10 mouse cellular contexts compared by ENCODE assay signal in the genomic region with DNA sequence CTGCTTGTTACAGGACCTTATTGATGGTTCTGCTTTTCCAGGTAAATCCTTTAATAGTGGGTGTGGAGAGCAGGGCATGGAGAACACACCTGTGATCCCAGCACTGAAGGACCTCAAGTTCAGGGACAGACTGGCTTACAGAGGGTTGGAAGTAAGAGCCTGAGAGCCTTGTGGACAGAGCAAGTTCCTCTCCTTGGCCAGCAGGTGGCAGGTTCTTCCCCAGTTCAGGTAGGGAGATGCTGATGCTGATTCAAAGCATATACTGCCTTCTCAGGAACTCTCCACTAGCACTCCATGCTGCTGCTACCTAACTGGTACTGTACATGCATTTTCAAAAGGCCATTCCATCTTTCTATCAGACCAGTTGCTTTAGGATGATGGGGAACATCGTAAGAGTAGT. TPM values are rescaled to one million over a fixed set of nuclear protein-coding genes. Genes with fewer than 3 reads are reported as not detected.
DNase-seq lines count a peak whose midpoint lies in the region; ATAC-seq and TF ChIP-seq lines count a peak whose summit lies in the region.
"Had no signal": no experiment of that assay in that cellular context is flagged by ENCODE, and none has a peak within 500 bp of the region (broad histone marks: within the 10 kb centered on the region; RNA-seq: fewer than 3 reads in every experiment).

No protein-coding gene starts in this region.

- no peak overlapping the region for H3K4me2 ChIP-seq in liver, embryonic 11.5 days

- no peak for ATAC-seq in liver, embryonic 11.5 days (replicated peaks; ENCODE audit: low FRiP score)

- TF ChIP-seq CTCF in liver, adult 2 months (IDR thresholded peaks at IDR 0.05; ENCODE audit: low read depth, low read length) = peak; percentile 82

- H3K9ac ChIP-seq in liver, adult 2 months (ENCODE audit: low read depth, low read length) = no peak overlapping the region
- no peak overlapping the region for H3K9ac ChIP-seq in liver, embryonic 11.5 days (ENCODE audit: low read depth, low read length)

- no peaks in the 10 kb centered on the region for H3K4me1 ChIP-seq in liver, adult 2 months (ENCODE audit: control insufficient read depth, insufficient read depth, low read length)
- H3K4me1 ChIP-seq in liver, embryonic 11.5 days (replicated peaks; ENCODE audit: control insufficient read depth, insufficient read depth, low read length) = no peaks in the 10 kb centered on the region

- H3K27me3 ChIP-seq in liver, adult 2 months (ENCODE audit: control insufficient read depth, insufficient read depth, low read length) = no peaks in the 10 kb centered on the region
- H3K27me3 ChIP-seq in liver, embryonic 11.5 days (replicated peaks; ENCODE audit: control insufficient read depth, insufficient read depth, low read length) = no peaks in the 10 kb centered on the region

- no peak for TF ChIP-seq POLR2A in liver, adult 2 months (IDR thresholded peaks at IDR 0.05; ENCODE audit: extremely low read depth, insufficient read depth, low read length)

- no peaks in the 10 kb centered on the region for H3K9me3 ChIP-seq in liver, embryonic 11.5 days (ENCODE audit: control insufficient read depth, low read length)

- H3K79me2 ChIP-seq in liver, adult 2 months (ENCODE audit: control insufficient read depth, insufficient read depth, low read length) = no peaks in the 10 kb centered on the region

- 59% methylated on average over 1 of the region's 1 CpGs for WGBS in liver, adult 2 months
- 43% methylated on average over 1 of the region's 1 CpGs for WGBS in liver, embryonic 11.5 days

- H3K36me3 ChIP-seq in liver, adult 2 months (ENCODE audit: control insufficient read depth, insufficient read depth, low read length) = no peaks in the 10 kb centered on the region
- no peaks in the 10 kb centered on the region for H3K36me3 ChIP-seq in liver, embryonic 11.5 days (ENCODE audit: control insufficient read depth, insufficient read depth, low read length)

- no peak overlapping the region for H3K4me3 ChIP-seq in liver, adult 2 months (ENCODE audit: insufficient read depth, low read depth, low read length)
- no peak overlapping the region for H3K4me3 ChIP-seq in liver, embryonic 11.5 days (ENCODE audit: low read depth, low read length)

- H3K27ac ChIP-seq in liver, adult 2 months (replicated peaks; ENCODE audit: insufficient read depth, low read depth, low read length) = no peak overlapping the region
- no peak overlapping the region for H3K27ac ChIP-seq in liver, embryonic 11.5 days (ENCODE audit: low read depth, low read length)

- peak; percentile 2 for DNase-seq in cerebellum, adult 9-10 months
- no peak for DNase-seq in cerebellum, adult 11 months
- DNase-seq in liver, adult 2 months (ENCODE audit: extremely low read depth, low read depth, low spot score) = peak; percentile 61
- no peak for DNase-seq in liver, embryonic 11.5 days (ENCODE audit: low spot score)
- DNase-seq in c-Kit-positive CD71-negative TER-119-negative erythroid progenitor cells, embryonic 14.5 days (ENCODE audit: low read depth) = peak; percentile 10
- peak; percentile 51 for DNase-seq in kidney, postnatal 10 days
- peak; percentile 5 for DNase-seq in mesoderm, embryonic 11.5 days (ENCODE audit: low read depth, low spot score)
- peak; percentile 51 for DNase-seq in thymus, postnatal 25 days

RNA-seq across cellular contexts. Expression of a gene that starts 20.5 kb away (rescaled TPM):
- not detected in 2 replicates for total RNA-seq in liver, adult 2 months (2014; rRNA removed)
- not detected in 2 replicates for polyA plus RNA-seq in liver, adult 2 months (2012; rRNA removed)
- polyA plus RNA-seq in liver, embryonic 11.5 days (2014; fragmentation: Nextera tagmentation; extraction: Ambion mirVana) = not detected in 2 replicates
- total RNA-seq: ES-E14 had no signal

RNA-seq across cellular contexts. Expression of a gene that starts 40.7 kb away (rescaled TPM):
- 272 and 380 TPM in 2 replicates for total RNA-seq in liver, adult 2 months (2014; rRNA removed)
- polyA plus RNA-seq in liver, adult 2 months (2012; rRNA removed) = 148 and 160 TPM in 2 replicates
- 0.52 and 0.62 TPM in 2 replicates for polyA plus RNA-seq in liver, embryonic 11.5 days (2014; fragmentation: Nextera tagmentation; extraction: Ambion mirVana)
- polyA plus RNA-seq: heart, embryonic 16.5 days had no signal

Comparison
In these comparisons a context has a peak if more than half of its experiments do, and no peak if none do; other contexts are left out.
1. DNase-seq: peak in cerebellum, adult 9-10 months (single experiment), liver, adult 2 months (single experiment), c-Kit-positive CD71-negative TER-119-negative erythroid progenitor cells, embryonic 14.5 days (single experiment), kidney, postnatal 10 days (single experiment), mesoderm, embryonic 11.5 days (single experiment) and thymus, postnatal 25 days (single experiment); none in cerebellum, adult 11 months (single experiment) and liver, embryonic 11.5 days (single experiment).
2. RNA of a gene that starts 40.7 kb away (polyA plus RNA-seq): 148 to 160 TPM in liver, adult 2 months; 0.52 to 0.62 TPM in liver, embryonic 11.5 days; every median in the first group is over 10 times any median in the second.